Mouse (Mus musculus): ENCODE measurements around the gene Alox5ap.
A peak's percentile ranks its signal among the peaks of the same experiment; 100 is the strongest.

Gene Alox5ap

GRCm38 (mm10) chr5:149319874-149320323 is 55.3 kb downstream of the Alox5ap start:
- no peak for DNase-seq

GRCm38 (mm10) chr5:149320534-149321482 is 56.2 kb downstream of the Alox5ap start:
- DNase-seq: no peak

GRCm38 (mm10) chr5:149321909-149322841 is 57.6 kb downstream of the Alox5ap start:
- DNase-seq: no peak

- no peak for DNase-seq
Measured at GRCm38 (mm10) chr5:149322938-149323553, 58.5 kb downstream of the Alox5ap start.

GRCm38 (mm10) chr5:149324739-149325138 is 60.2 kb downstream of the Alox5ap start:
- DNase-seq: no peak

GRCm38 (mm10) chr5:149329098-149329887 is 64.7 kb downstream of the Alox5ap start:
- no peak for DNase-seq

- DNase-seq: no peak
Measured at GRCm38 (mm10) chr5:149330601-149331000, 66.0 kb downstream of the Alox5ap start.

GRCm38 (mm10) chr5:149331407-149332143 is 67.0 kb downstream of the Alox5ap start:
- DNase-seq: no peak

GRCm38 (mm10) chr5:149332787-149333186 is 68.2 kb downstream of the Alox5ap start:
- no peak for DNase-seq

- DNase-seq: no peak
Measured at GRCm38 (mm10) chr5:149333941-149334698, 69.6 kb downstream of the Alox5ap start.

GRCm38 (mm10) chr5:149335009-149335408 is 70.4 kb downstream of the Alox5ap start:
- DNase-seq: no peak

- peak; percentile 83 for DNase-seq
Measured at GRCm38 (mm10) chr5:149335563-149336238, 71.1 kb downstream of the Alox5ap start.

- no peak for DNase-seq
Measured at GRCm38 (mm10) chr5:149337148-149337547, 72.6 kb downstream of the Alox5ap start.

Data from cerebellum, adult 11 months (tissue).